Mouse (Mus musculus) bone marrow macrophage, adult 2 months (primary cell): ENCODE measurements at regions not wholly inside any gene's neighbourhood (a gene's known extent, or its start where the extent isn't known, plus 50 kb on each side); places are given as distances from the start of the nearest gene placed in this dataset.

Experiments used
- H3K27ac ChIP-seq: 2 replicates; pipeline ENCODE4 v1.5.1; 2012; ENCODE audit warnings: low read depth, low read length; ENCODE audit not compliant: insufficient read depth
- H3K4me1 ChIP-seq: 2 replicates; pipeline ENCODE4 v1.6.1; 2012; ENCODE audit warnings: low read length; ENCODE audit not compliant: control insufficient read depth, insufficient read depth
- H3K4me3 ChIP-seq: 2 replicates; pipeline ENCODE4 v1.5.1; 2012; ENCODE audit warnings: mild to moderate bottlenecking, low read length, moderate library complexity; ENCODE audit not compliant: insufficient read depth
- CTCF ChIP-seq: IDR thresholded peaks from 2 replicates; pipeline ENCODE4 v1.5.1; 2012; ENCODE audit warnings: low read depth, mild to moderate bottlenecking, low read length, moderate library complexity
- POLR2A ChIP-seq: IDR thresholded peaks from 2 replicates; pipeline ENCODE4 v1.6.1; 2012; ENCODE audit warnings: mild to moderate bottlenecking, low read depth, low read length, borderline replicate concordance

DNA sequence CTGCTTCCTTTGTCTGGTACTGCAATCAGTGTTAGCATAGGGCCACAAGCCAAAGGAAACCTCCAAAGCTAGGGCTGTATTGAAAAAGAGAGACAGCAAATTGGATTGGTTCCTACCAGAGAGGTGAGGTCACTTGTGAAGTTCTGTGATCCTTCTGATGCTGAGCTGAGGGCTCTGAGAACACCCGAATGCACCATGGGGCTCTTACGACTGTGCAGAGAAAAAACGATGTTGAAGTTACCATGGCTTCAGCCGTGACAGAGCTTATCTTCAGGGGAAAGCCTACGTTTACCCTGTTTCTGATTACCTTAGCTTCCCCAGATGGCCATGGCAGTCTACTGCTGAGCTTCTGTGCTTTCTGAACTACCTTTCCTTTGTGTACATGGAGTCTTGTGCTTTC lies 53.9 kb upstream of the Fmo9 start:
- Histone ChIP-seq H3K4me1 (peaks cover 13% of the 10 kb centered on the region), H3K4me3 (no peak overlapping the region), H3K27ac (no peak overlapping the region)
- no peak for TF ChIP-seq POLR2A
- no peak for TF ChIP-seq CTCF

DNA sequence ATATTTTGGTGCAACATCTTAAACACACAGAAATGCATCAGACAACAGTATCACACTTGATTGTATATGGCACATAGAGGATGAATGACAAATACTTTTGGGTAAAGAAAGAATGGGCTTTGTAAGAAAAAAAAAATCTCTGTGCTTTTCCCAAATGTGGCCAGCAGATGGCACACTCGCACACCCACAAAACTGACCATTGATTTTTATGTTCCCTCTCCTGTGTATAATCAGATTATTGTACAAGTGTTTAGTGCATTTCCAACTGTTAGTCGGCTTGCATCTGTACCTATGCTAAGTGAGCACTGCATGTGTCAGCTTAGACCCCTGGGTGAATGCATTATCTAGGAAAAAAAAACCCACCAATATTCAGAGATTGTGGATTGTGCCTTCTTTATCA lies 56.4 kb upstream of the Fmo9 start:
- TF ChIP-seq POLR2A (no peak), CTCF (no peak)
- Histone ChIP-seq H3K4me3 (no peak overlapping the region), H3K27ac (no peak overlapping the region), H3K4me1 (peaks cover 3% of the 10 kb centered on the region; the same call in 1 of the 2 replicates)

DNA sequence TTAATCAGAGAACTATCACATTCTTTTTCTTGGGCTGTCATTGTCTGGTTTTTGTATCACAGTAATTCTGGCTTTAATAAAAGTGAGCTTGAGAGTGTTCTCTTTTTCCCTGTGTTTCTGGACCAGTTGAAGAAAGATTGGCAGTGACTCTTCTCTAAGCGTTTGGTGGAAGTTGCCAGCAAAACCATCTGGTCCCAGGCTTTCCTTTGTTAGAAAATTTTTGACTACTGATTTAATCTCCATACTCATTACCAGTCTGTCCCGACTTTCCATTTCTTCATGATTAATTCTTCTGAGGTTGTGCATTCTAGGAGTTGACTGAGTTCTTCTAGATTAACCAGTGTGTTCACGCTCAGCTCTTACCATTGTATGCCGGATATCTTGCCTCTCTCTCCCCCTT lies 68.6 kb upstream of the Fmo9 start:
- H3K4me3 ChIP-seq: no peak overlapping the region
- no peak for TF ChIP-seq CTCF
- H3K4me1 ChIP-seq: no peaks in the 10 kb centered on the region
- H3K27ac ChIP-seq: no peak overlapping the region

DNA sequence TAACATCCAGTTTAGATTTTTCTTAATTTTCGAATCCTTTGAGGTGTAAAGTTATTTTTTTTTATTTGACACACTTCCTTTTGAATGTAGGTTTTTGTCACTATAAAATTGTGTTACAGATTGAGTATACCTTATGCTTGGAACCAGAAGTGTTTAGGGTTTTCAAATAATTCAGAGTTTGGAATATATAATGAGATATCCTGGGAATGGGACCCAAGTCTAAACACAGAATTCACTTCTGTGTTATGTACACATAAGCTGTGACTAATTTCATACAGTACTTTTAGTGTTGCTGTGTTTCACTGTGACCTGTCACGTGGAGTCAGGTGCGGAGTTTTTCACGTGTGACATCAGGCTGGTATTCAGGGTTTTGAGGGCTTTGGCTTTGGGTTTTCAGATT lies 69.1 kb upstream of the Fmo9 start:
- H3K27ac ChIP-seq: no peak overlapping the region

DNA sequence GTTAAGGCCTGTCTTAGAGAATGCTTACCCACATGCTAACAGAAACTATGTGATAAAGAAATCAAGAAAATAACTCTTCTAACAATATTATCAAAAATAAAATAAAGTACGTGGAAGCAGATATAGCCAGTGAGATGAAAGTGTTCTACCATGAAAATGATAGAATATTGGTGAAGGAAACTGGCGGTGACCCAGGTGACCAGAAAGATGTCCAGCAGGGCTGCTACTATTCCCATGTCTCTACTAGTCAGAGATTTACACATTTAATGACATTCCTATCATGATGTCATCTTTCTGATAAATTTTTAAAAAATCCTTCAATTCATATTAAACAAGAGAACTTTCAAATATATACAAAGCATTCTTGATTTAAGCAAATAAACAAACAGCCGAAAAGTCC lies 69.8 kb upstream of the Fmo9 start:
- no peaks in the 10 kb centered on the region for H3K4me1 ChIP-seq
- no peak overlapping the region for H3K4me3 ChIP-seq
- no peak overlapping the region for H3K27ac ChIP-seq
- TF ChIP-seq CTCF (no peak), POLR2A (no peak)

More for the DNA sequence above, 69.1 kb upstream of the Fmo9 start:
- H3K4me1 ChIP-seq: no peaks in the 10 kb centered on the region
- no peak for TF ChIP-seq POLR2A
- TF ChIP-seq CTCF: no peak
- no peak overlapping the region for H3K4me3 ChIP-seq

DNA sequence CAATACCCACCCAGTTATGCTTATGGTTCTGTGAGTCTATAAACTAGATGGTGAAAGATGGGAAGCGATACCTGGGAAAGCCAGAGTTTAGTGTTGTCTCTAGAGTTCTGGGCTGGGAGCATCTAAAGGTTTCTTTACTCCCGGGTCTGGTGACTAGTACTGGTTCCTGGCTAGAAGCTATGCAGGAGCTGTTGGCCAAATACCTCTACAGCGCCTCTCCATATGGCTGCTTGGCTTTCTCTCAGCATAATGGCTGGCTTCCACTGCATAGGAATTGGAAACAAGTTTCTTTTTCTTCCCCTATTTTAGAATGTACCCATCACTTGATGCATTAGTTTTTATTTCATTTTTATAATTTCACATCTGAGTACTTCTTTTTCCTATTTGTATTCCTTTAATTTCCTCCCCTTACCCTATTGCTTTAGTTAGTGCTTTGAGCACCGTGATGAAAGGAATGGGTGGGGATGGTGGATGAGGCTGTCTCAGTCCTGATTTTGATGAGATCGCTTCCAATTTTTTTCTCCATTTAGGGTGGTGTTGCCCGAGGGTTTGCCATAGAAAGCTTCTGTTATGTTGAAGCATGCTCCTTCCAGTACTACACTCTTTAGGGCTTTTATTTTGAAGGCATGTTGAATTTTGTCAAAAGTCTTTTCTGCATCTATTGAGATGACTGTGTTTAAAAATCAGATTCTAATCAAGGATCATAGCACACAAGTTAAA lies 71.5 kb upstream of the Fmo9 start:
- TF ChIP-seq POLR2A (no peak), CTCF (no peak)
- H3K4me1 ChIP-seq: no peaks in the 10 kb centered on the region
- no peak overlapping the region for H3K4me3 ChIP-seq
- H3K27ac ChIP-seq: no peak overlapping the region

DNA sequence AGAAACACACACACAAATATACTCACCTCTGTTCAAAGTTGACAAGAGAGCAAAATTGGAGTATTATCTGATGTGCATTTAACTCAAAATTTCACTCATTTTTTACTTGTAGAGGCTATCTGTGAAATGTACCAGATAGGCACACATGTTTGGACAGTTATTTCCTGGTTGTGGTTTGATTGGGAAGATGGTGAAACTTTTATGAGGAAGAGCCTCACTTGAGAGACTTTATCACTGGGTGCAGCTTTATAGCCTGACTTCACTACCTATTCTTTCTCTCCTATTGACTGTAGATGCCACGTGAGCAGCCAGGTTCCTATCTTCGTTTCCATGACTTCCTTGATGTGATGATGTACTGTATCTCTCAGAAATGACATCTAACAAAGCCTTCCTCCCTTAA lies 77.3 kb upstream of the Fmo9 start:
- H3K4me1 ChIP-seq: no peaks in the 10 kb centered on the region
- no peak overlapping the region for H3K27ac ChIP-seq
- no peak overlapping the region for H3K4me3 ChIP-seq
- TF ChIP-seq CTCF (no peak), POLR2A (no peak)

DNA sequence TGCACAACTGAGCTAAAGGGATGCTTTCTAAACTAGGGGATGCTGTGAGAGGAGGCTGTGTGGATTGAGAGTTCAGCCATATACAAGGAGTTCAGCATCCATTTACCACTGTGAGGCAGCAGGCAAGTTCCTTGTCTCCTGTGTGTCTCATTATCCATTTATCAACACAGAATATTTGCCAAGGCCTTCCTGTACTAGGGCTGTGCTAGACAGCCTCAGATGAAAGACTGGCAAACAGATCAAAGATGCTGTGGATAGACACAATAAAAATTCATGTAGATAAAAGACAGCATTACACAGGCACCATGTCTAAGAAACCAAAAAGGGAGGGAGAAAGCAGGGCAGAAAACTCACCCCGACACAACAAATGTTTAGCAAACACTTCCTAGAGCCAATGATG lies 91.5 kb upstream of the Fmo9 start:
- H3K4me1 ChIP-seq: peaks cover 13% of the 10 kb centered on the region
- H3K27ac ChIP-seq: no peak overlapping the region
- TF ChIP-seq POLR2A (no peak), CTCF (no peak)
- no peak overlapping the region for H3K4me3 ChIP-seq

DNA sequence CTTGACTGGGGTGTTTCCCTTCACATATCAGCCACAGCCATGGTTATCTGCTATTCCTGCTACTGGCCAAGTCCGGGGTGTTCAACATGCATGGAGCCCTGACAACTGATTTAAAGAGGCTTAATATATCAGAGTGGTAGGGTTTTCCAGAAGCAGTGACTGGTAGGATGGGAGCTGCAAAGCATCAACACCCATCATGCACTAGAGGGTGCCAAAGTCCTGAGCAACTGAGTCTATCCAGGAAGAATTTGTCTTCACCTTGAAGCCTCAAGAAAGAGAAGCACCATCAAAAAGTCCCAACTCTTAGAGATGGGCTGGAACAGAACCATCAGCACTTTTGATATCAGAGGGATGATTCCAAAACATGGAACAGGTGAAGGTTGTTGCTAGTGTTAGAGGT lies 100.5 kb upstream of the Fmo9 start:
- H3K27ac ChIP-seq: no peak overlapping the region
- TF ChIP-seq CTCF (no peak), POLR2A (no peak)

DNA sequence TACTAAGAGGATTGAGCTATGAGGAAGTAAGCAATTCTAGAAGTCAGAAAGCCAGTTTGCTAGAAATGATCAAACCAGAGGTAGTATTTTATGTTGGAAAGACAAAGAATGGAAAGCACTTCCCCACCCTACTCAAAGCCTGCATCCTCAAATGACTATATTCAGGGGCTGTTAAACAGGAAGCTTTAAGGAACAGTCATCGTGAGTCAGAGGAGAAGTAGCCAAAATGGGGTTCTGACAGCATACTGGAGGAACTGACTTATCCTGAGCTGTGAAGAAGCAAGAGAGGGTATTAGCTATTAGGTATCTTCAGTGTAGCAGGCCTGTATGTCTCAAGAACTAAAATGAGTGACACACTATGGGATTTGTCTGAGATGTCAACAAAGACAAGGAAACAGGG lies 106.3 kb upstream of the Fmo9 start:
- TF ChIP-seq POLR2A: no peak
- TF ChIP-seq CTCF: no peak
- Histone ChIP-seq H3K4me3 (no peak overlapping the region), H3K4me1 (peaks cover 26% of the 10 kb centered on the region), H3K27ac (peak overlapping the region; percentile 87)

More for the DNA sequence above, 100.5 kb upstream of the Fmo9 start:
- Histone ChIP-seq H3K4me1 (no peaks in the 10 kb centered on the region), H3K4me3 (no peak overlapping the region)

DNA sequence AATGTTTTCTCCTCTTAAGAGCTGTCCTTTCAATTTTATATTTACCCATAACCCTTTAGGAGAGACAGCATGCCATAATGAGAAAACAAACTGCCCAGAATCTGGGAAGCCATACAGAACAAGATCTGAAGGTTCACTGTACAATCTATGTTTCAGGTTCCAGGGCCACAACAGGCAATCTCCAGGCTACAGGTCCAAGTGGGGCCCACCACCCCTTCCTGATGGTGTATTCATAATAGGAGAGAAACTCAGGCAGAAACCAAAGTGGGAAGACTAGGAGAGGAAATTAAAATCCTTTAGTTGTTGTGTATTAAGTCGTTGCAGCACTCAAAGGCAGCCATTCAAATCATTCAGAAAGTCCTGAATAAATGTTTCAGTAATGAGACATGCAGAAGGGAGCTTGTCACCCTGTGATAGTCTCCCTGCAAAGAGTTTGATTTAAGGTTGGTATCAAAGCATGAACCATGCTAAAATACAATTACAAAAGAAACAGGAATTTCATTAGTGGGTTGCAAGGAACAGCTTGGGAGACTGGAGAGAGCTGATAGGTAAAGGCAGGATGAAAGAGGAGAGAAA lies 107.3 kb upstream of the Fmo9 start:
- Histone ChIP-seq H3K4me3 (no peak overlapping the region), H3K4me1 (peaks cover 35% of the 10 kb centered on the region), H3K27ac (peak overlapping the region; percentile 47)
- TF ChIP-seq CTCF: no peak
- no peak for TF ChIP-seq POLR2A
